Mouse (Mus musculus): ENCODE measurements around the gene Tepp. TPM values are rescaled to one million over a fixed set of nuclear protein-coding genes. Genes with fewer than 3 reads are reported as not detected.
A peak's percentile ranks its signal among the peaks of the same experiment; 100 is the strongest.

Gene Tepp
- 2.3 and 3.6 TPM in 2 replicates for polyA plus RNA-seq (2015; fragmentation: Nextera tagmentation; extraction: Ambion mirVana)

GRCm38 (mm10) chr8:95310342-95310970 lies at the start of gene Tepp:
Gene Tepp (plus strand): TSS chr8:95310566.
- H3K27ac ChIP-seq (replicated peaks) = no peak within 1 kb of the TSS
- ATAC-seq (ENCODE audit: low FRiP score, low read depth) = no peak
- no peak within 1 kb of the TSS for H3K4me3 ChIP-seq
- H3K4me1 ChIP-seq (replicated peaks) = peaks cover 7% of the 10 kb centered on the region; the same call in 1 of the 2 replicates
- no peak within 1 kb of the TSS for H3K9ac ChIP-seq
- no peaks in the 10 kb centered on the region for H3K9me3 ChIP-seq
- H3K4me2 ChIP-seq = no peak within 1 kb of the TSS
- 31% methylated on average over 6 of the region's 6 CpGs for WGBS
- no peaks in the 10 kb centered on the region for H3K36me3 ChIP-seq
- H3K27me3 ChIP-seq = no peaks in the 10 kb centered on the region

DNA sequence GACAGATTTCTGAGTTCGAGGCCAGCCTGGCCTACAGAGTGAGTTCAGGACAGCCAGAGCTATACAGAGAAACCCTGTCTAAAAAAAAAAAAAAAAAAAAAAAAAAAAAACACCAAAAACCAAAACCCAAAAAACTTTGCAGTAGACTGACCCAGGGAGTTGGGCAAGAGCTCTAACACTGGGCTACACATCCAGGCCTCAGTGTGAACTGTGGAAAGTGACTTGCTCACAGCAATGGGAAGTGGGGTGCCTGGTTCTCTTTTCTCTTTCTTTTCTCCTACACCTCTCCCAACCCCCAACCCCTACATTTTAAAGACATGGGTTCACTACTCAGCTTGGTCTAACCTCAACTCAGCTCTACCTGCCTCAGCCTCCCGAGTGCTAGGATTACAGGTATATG lies 48.2 kb upstream of the Tepp start:
- Histone ChIP-seq H3K27ac (replicated peaks) (no peak overlapping the region), H3K9me3 (no peaks in the 10 kb centered on the region), H3K4me1 (replicated peaks) (no peaks in the 10 kb centered on the region), H3K4me3 (no peak overlapping the region), H3K36me3 (no peaks in the 10 kb centered on the region), H3K9ac (no peak overlapping the region), H3K4me2 (no peak overlapping the region), H3K27me3 (no peaks in the 10 kb centered on the region)
- no peak for ATAC-seq (ENCODE audit: low FRiP score, low read depth)
- WGBS = 86% methylated on average over 2 of the region's 2 CpGs

DNA sequence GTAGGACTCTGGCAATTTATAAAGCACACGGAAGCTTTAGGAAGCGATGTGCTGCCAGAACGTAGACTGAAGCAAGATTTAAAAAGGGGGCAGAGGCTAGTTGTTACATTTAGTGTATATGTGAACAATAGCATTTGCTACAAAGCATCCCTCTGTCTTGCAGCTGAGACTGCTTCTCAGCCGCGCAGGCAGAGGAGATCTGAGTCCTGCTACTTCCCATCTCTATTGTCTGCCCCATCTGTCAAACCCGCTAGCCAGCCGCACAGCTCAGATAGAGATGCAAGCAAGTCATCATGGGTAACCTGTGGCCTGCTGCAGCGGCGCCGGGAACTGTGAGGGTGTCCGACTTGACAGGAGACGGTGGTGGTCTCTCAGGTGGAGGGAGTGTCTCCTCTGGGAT lies 39.9 kb upstream of the Tepp start:
- H3K4me1 ChIP-seq (replicated peaks) = 0 out of 2 replicates have a peak, but pooled peaks cover 3% of the 10 kb centered on the region
- H3K4me3 ChIP-seq = no peak overlapping the region
- WGBS = 57% methylated on average over 12 of the region's 12 CpGs
- no peak for ATAC-seq (ENCODE audit: low FRiP score, low read depth)
- H3K36me3 ChIP-seq = no peaks in the 10 kb centered on the region
- no peak overlapping the region for H3K9ac ChIP-seq
- H3K9me3 ChIP-seq = no peaks in the 10 kb centered on the region
- H3K4me2 ChIP-seq = no peak overlapping the region
- no peak overlapping the region for H3K27ac ChIP-seq (replicated peaks)
- H3K27me3 ChIP-seq = no peaks in the 10 kb centered on the region

- 0 out of 2 replicates have a peak, but pooled peaks cover 3% of the 10 kb centered on the region for H3K4me1 ChIP-seq (replicated peaks)
- H3K27ac ChIP-seq (replicated peaks) = no peak overlapping the region
- no peak overlapping the region for H3K9ac ChIP-seq
- no peaks in the 10 kb centered on the region for H3K36me3 ChIP-seq
- ATAC-seq (ENCODE audit: low FRiP score, low read depth) = no peak
- WGBS = 24% methylated on average over 4 of the region's 4 CpGs
- no peaks in the 10 kb centered on the region for H3K27me3 ChIP-seq
- H3K9me3 ChIP-seq = no peaks in the 10 kb centered on the region
- no peak overlapping the region for H3K4me3 ChIP-seq
- no peak overlapping the region for H3K4me2 ChIP-seq
Measured at GRCm38 (mm10) chr8:95271841-95272240, 38.5 kb upstream of the Tepp start.

DNA sequence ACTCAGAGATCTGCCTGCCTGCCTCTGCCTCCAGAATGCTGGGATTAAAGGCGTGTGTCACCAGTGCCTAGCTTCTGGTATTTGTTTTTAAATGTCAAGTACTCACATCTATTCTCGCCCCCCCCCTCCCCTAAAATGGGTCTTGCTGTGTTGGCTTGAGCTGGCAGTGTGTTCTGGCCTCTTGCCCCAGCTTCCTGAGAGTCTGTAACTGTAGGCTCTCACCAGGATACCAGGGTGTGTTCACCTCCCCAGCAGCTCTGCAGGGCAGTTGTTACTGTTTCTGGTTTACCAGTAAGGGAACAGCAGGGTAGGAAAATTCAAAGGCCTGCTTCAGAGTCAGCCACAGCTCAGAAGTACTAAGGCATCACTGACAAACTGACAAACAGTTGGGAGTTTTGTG lies 37.5 kb upstream of the Tepp start:
- no peaks in the 10 kb centered on the region for H3K27me3 ChIP-seq
- no peak for ATAC-seq (ENCODE audit: low FRiP score, low read depth)
- 40% methylated on average over 2 of the region's 2 CpGs for WGBS
- H3K9me3 ChIP-seq = no peaks in the 10 kb centered on the region
- no peak overlapping the region for H3K9ac ChIP-seq
- no peak overlapping the region for H3K4me2 ChIP-seq
- no peak overlapping the region for H3K4me3 ChIP-seq
- no peaks in the 10 kb centered on the region for H3K36me3 ChIP-seq
- 0 out of 2 replicates have a peak, but pooled peaks cover 3% of the 10 kb centered on the region for H3K4me1 ChIP-seq (replicated peaks)
- no peak overlapping the region; the same call in 1 of the 2 replicates for H3K27ac ChIP-seq (replicated peaks)

GRCm38 (mm10) chr8:95281493-95281892 lies 28.9 kb upstream of the Tepp start:
- H3K27me3 ChIP-seq = no peaks in the 10 kb centered on the region
- no peaks in the 10 kb centered on the region for H3K9me3 ChIP-seq
- no peak overlapping the region for H3K9ac ChIP-seq
- H3K4me3 ChIP-seq = no peak overlapping the region
- H3K4me2 ChIP-seq = no peak overlapping the region
- 0 out of 2 replicates have a peak overlapping the region, but pooled peaks have one; percentile 10 for H3K27ac ChIP-seq (replicated peaks)
- no peaks in the 10 kb centered on the region for H3K36me3 ChIP-seq
- WGBS = 60% methylated on average over 5 of the region's 5 CpGs
- H3K4me1 ChIP-seq (replicated peaks) = peaks cover 9% of the 10 kb centered on the region
- peak; percentile 80 for ATAC-seq (ENCODE audit: low FRiP score, low read depth)

DNA sequence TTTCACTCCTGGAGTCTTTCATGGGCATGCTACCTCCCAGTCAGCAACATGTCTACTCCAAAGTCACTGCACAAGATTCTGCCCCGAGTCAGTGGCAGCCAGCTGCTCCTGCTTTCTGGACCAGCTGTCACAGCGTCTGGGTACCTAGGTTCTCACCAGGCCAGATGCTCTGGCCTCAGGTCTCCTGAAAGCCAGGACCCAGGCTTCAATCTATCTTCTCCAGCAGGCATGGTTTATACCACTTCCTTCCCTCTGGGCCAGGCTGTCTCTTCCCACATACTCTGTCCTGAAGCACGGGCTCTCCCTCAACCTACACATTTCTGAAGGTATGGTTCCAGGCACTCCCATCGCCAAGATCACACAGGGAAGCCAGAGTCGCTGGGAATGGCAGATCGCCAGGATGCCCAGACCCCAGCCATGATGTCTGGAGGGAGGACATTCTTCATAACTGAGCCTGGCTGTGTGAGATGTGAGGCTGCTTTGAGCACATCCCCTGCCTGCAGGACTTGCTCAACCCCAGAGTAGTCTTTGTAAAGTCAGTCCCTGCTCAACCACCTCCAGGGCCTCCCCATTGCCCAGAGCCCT lies 21.2 kb upstream of the Tepp start:
- H3K27ac ChIP-seq (replicated peaks) = no peak overlapping the region
- H3K4me3 ChIP-seq = no peak overlapping the region
- H3K4me1 ChIP-seq (replicated peaks) = no peaks in the 10 kb centered on the region
- H3K27me3 ChIP-seq = no peaks in the 10 kb centered on the region
- no peak for ATAC-seq (ENCODE audit: low FRiP score, low read depth)
- H3K36me3 ChIP-seq = no peaks in the 10 kb centered on the region
- no peaks in the 10 kb centered on the region for H3K9me3 ChIP-seq
- H3K4me2 ChIP-seq = no peak overlapping the region
- WGBS = 65% methylated on average over 6 of the region's 6 CpGs
- H3K9ac ChIP-seq = no peak overlapping the region

GRCm38 (mm10) chr8:95293172-95293571 lies 17.2 kb upstream of the Tepp start:
- no peak overlapping the region for H3K27ac ChIP-seq (replicated peaks)
- no peaks in the 10 kb centered on the region for H3K27me3 ChIP-seq
- 73% methylated on average over 11 of the region's 11 CpGs for WGBS
- no peaks in the 10 kb centered on the region for H3K4me1 ChIP-seq (replicated peaks)
- no peak overlapping the region for H3K4me3 ChIP-seq
- H3K9me3 ChIP-seq = no peaks in the 10 kb centered on the region
- ATAC-seq (ENCODE audit: low FRiP score, low read depth) = no peak
- H3K9ac ChIP-seq = no peak overlapping the region
- 0 out of 2 replicates have a peak overlapping the region, but pooled peaks have one; percentile 17 for H3K4me2 ChIP-seq
- H3K36me3 ChIP-seq = no peaks in the 10 kb centered on the region

DNA sequence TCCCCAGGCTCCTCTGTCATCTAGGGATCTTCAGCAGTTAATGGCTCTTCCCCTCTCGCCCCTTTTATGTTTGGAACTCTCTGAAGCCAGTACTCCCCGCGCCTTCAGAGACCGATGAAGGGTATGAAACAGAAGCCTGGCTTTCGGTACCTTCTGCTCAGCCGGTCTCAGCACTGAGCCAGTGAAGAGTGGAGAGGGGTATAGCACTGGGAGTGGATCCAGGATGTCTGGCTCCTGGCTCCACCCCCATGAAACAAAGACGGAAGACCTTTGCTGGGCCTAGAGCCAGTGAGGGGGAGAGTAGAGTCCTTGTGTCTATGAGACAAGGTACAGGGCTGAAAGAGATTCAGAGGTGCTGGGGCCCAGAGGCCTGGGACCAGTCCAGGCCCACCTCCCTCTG lies 16.5 kb upstream of the Tepp start:
- Histone ChIP-seq H3K9me3 (no peaks in the 10 kb centered on the region), H3K27me3 (no peaks in the 10 kb centered on the region), H3K27ac (replicated peaks) (peak overlapping the region; percentile 60; the same call in 1 of the 2 replicates), H3K36me3 (no peaks in the 10 kb centered on the region), H3K4me2 (0 out of 2 replicates have a peak overlapping the region, but pooled peaks have one; percentile 17), H3K4me1 (replicated peaks) (no peaks in the 10 kb centered on the region), H3K9ac (no peak overlapping the region), H3K4me3 (no peak overlapping the region)
- WGBS = 67% methylated on average over 7 of the region's 7 CpGs
- ATAC-seq (ENCODE audit: low FRiP score, low read depth) = peak; percentile 68; the same call in 1 of the 2 replicates

- H3K36me3 ChIP-seq = no peaks in the 10 kb centered on the region
- H3K27ac ChIP-seq (replicated peaks) = no peak overlapping the region
- ATAC-seq (ENCODE audit: low FRiP score, low read depth) = no peak
- no peak overlapping the region for H3K4me3 ChIP-seq
- no peaks in the 10 kb centered on the region; the same call in 1 of the 2 replicates for H3K4me1 ChIP-seq (replicated peaks)
- H3K4me2 ChIP-seq = no peak overlapping the region
- WGBS = 19% methylated on average over 5 of the region's 5 CpGs
- no peaks in the 10 kb centered on the region for H3K27me3 ChIP-seq
- H3K9ac ChIP-seq = no peak overlapping the region
- H3K9me3 ChIP-seq = no peaks in the 10 kb centered on the region
Measured at GRCm38 (mm10) chr8:95302410-95302809, 8.0 kb upstream of the Tepp start.

DNA sequence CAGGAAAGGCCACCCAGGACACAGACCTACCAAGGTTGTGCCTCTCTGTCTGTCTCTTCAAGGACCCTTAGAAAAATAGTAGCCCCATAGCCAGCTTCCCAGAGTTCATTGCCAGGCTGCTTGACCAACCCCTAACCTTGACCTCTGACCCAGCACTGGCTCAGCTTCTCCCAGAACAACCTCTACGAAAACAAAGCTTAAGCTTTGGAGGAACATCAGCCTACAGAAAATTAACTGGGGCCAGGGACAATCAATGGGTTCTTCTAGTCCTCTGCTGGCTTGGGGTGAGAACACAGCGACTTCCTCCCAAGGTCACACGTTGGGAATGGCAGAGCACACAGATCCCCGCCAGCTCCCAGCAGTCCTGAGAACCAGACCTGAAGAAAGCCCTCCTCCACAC lies 4.8 kb upstream of the Tepp start:
- H3K36me3 ChIP-seq = no peaks in the 10 kb centered on the region
- no peak for ATAC-seq (ENCODE audit: low FRiP score, low read depth)
- H3K9me3 ChIP-seq = no peaks in the 10 kb centered on the region
- H3K4me2 ChIP-seq = no peak overlapping the region
- peaks cover 2% of the 10 kb centered on the region for H3K4me1 ChIP-seq (replicated peaks)
- no peak overlapping the region for H3K27ac ChIP-seq (replicated peaks)
- H3K9ac ChIP-seq = no peak overlapping the region
- H3K4me3 ChIP-seq = no peak overlapping the region
- H3K27me3 ChIP-seq = no peaks in the 10 kb centered on the region
- WGBS = 81% methylated on average over 4 of the region's 4 CpGs

DNA sequence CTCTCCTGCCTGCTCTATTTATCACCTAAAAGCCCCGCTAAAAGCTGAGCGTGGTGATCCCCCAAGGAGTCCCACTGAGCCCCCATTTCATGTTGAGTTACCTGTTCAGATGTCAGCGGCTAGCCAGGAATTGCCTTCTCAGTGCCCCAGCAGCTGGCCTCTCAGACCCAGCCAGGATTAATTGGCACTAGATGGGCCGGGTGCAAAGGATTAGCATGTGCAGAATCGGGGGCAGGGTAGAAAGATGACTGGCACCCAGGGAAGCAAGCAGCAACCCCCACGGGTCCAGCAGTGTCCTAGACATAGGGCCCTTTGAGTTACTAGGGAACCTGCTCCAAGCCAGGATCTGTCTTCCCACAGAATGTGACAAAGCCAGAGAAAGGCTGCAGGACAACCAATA lies 3.9 kb upstream of the Tepp start, which contains the start of gene Cngb1:
Cngb1 (minus strand) TSS at position 155 of the 400 bp plus-strand sequence.
- Histone ChIP-seq H3K27ac (replicated peaks) (no peak within 1 kb of the TSS), H3K36me3 (no peaks in the 10 kb centered on the region), H3K4me1 (replicated peaks) (peaks cover 7% of the 10 kb centered on the region; the same call in 1 of the 2 replicates), H3K4me2 (no peak within 1 kb of the TSS), H3K27me3 (no peaks in the 10 kb centered on the region), H3K9me3 (no peaks in the 10 kb centered on the region), H3K4me3 (no peak within 1 kb of the TSS), H3K9ac (no peak within 1 kb of the TSS)
- ATAC-seq (ENCODE audit: low FRiP score, low read depth) = no peak
- WGBS = 58% methylated on average over 6 of the region's 6 CpGs
